Mouse (Mus musculus): ENCODE measurements around the gene Gm49721.

The Gm49721 gene

DNA sequence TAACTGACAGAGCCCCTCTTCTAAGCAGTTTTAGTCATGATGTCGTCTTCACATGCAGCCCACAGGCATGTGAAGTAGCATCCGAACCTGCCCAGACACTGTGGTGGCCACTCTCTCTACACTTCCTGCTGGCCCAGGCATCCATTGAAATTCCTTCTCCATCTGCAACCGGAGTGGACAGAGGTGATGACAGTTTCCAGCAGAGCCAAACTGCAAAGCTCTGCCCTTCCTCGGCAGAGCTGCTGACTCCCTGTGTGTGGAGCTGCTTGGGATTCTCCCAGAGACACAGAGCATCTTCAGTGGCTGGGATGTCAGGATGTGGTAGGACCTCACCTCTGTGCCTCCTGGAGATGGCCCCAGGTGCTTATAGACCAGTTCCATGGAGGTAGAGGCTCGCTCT lies 105.8 kb downstream of the Gm49721 start:
- WGBS, result no CpG with 5 or more reads among the region's 5 CpGs

DNA sequence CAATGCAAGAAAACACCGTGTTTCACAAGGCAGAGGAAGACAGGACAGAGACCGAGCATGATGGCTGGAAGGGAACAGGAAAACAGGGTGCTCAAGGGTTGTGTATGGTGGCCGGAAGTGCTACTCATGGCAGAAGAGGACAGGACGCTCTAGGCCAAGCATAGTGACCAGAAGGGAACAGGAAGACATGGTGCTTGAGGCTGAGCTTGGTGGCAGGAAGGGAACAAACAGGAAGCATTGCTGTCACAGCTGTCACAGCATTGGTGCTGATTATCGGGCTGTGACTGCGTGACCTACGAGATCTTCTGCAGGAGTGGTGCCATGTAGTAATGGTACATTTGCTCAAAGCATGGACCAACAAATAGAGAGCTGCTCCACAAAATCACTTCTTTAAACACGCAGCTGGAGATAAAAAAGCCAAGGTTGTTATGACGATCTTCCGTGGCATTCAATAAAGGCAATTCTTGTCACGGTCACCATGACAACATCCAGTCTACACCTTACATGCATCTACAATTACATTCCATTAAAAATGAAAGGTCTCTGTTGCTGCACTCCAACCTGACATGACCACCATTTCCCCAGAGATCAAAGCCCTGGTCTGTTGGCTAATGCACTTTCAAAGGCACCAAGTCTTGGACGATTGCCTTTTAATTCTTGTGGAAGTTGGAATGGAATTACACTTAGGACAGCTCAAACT lies 106.9 kb downstream of the Gm49721 start:
- WGBS, result no CpG with 5 or more reads among the region's 12 CpGs

DNA sequence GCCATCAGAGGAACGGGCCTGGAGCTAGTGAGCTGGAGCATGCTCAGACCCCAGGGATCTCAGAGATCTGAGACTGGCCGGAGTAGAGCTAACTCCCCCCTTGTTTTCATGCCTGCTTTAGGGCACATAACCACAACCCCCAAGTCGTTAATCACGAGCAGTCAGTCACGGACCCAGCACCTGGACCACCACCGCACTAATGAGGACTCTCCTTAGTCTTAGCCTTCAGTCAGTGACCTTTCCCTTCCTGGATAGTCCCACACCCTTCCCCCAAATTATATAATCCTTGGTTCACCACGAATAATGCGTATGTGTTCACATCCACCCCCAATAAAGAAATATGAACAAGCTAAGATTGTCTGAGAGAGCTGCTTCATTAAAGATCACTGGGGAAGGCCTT lies 108.1 kb downstream of the Gm49721 start:
- WGBS, result 84% methylated on average over 6 of the region's 8 CpGs

All from cerebral cortex, adult 2 months (tissue).